Mouse (Mus musculus) MEL (cell line): ENCODE data around the gene Slc16a12. TPM values are rescaled to one million over a fixed set of nuclear protein-coding genes. Genes with fewer than 3 reads are reported as not detected.

Source experiments
- DNase-seq: peaks from one replicate; pipeline ENCODE4 v3.0.0; 2011; ENCODE audit warnings: low read depth, low spot score
- H3K27ac ChIP-seq: 2 replicates; pipeline ENCODE4 v1.5.1; 2012; ENCODE audit warnings: low read depth, mild to moderate bottlenecking, control low read depth, low read length, moderate library complexity; ENCODE audit not compliant: control insufficient read depth
- H3K27me3 ChIP-seq, 2 experiments: fragments of 150-350 bp in 1 of 2; sonication (generic) in 1 of 2; 2 replicates each; pipeline ENCODE4 v1.6.1; 2012; ENCODE audit warnings: low read length in 2 of 2, mild to moderate bottlenecking in 2 of 2, improper control_type of control experiment in 1 of 2, moderate library complexity in 1 of 2; ENCODE audit not compliant: insufficient read depth in 2 of 2, control insufficient read depth in 1 of 2
- H3K36me3 ChIP-seq, 2 experiments: 2 replicates each; pipeline ENCODE4 v1.6.1; 2012 to 2014; ENCODE audit warnings: low read length in 2 of 2, improper control_type of control experiment in 1 of 2, inconsistent platforms in 1 of 2, mild to moderate bottlenecking in 1 of 2; ENCODE audit not compliant: insufficient read depth in 2 of 2, control insufficient read depth in 1 of 2
- H3K4me1 ChIP-seq, 2 experiments: fragments of 150-350 bp in 1 of 2; sonication (generic) in 1 of 2; 2 replicates each; pipeline ENCODE4 v1.6.1; 2012; ENCODE audit warnings: low read length in 2 of 2, improper control_type of control experiment in 1 of 2, mild to moderate bottlenecking in 1 of 2; ENCODE audit not compliant: insufficient read depth in 2 of 2, control insufficient read depth in 1 of 2
- H3K4me3 ChIP-seq, 2 experiments: fragments of 150-350 bp in 1 of 2; sonication (generic) in 1 of 2; 2 replicates each; pipeline ENCODE4 v1.5.1; 2012; ENCODE audit warnings: low read depth in 2 of 2, low read length in 2 of 2, mild to moderate bottlenecking in 2 of 2, moderate library complexity in 2 of 2, control low read depth in 1 of 2, improper control_type of control experiment in 1 of 2; ENCODE audit not compliant: control insufficient read depth in 1 of 2, insufficient read depth in 1 of 2
- H3K79me2 ChIP-seq: 2 replicates; pipeline ENCODE4 v1.6.1; 2012; ENCODE audit warnings: mild to moderate bottlenecking, low read length, moderate library complexity; ENCODE audit not compliant: control insufficient read depth, poor library complexity, insufficient read depth
- H3K9ac ChIP-seq: 2 replicates; pipeline ENCODE4 v1.6.1; 2012; ENCODE audit warnings: low read depth, mild to moderate bottlenecking, control low read depth, low read length, moderate library complexity; ENCODE audit not compliant: control insufficient read depth, poor library complexity, severe bottlenecking
- H3K9me3 ChIP-seq: fragments of 150-350 bp; sonication (generic); replicated peaks from 2 replicates; pipeline ENCODE4 v1.6.1; 2012; ENCODE audit warnings: mild to moderate bottlenecking, low read length, improper control_type of control experiment, moderate library complexity; ENCODE audit not compliant: insufficient read depth
- CHD2 ChIP-seq: IDR thresholded peaks from 2 replicates; pipeline ENCODE4 v1.6.1; 2011; ENCODE audit warnings: low read length, improper control_type of control experiment
- ELF1 ChIP-seq: IDR thresholded peaks from 2 replicates; pipeline ENCODE4 v1.6.1; 2014; ENCODE audit warnings: low read depth, mild to moderate bottlenecking, inconsistent platforms, low read length, improper control_type of control experiment, moderate library complexity
- GABPA ChIP-seq: IDR thresholded peaks from 2 replicates; pipeline ENCODE4 v1.6.1; 2012; ENCODE audit warnings: low read depth, mild to moderate bottlenecking, inconsistent platforms, low read length, improper control_type of control experiment, moderate library complexity
- GATA1 ChIP-seq: IDR thresholded peaks from 2 replicates; pipeline ENCODE4 v1.6.1; 2011; ENCODE audit warnings: low read depth, low read length, improper control_type of control experiment
- HCFC1 ChIP-seq: IDR thresholded peaks from 2 replicates; pipeline ENCODE4 v1.6.1; 2012; ENCODE audit warnings: low read depth, mild to moderate bottlenecking, inconsistent platforms, low read length, improper control_type of control experiment, moderate library complexity
- JUND ChIP-seq: IDR thresholded peaks from 2 replicates; pipeline ENCODE4 v1.6.1; 2011; ENCODE audit warnings: low read depth, mild to moderate bottlenecking, improper control_type of control experiment, low read length
- KAT2A ChIP-seq: conservative IDR thresholded peaks from 2 replicates; pipeline ENCODE4 v1.6.1; 2012; ENCODE audit warnings: low read depth, low read length, improper control_type of control experiment, inconsistent platforms
- MAX ChIP-seq: IDR thresholded peaks from 2 replicates; pipeline ENCODE4 v1.6.1; 2011; ENCODE audit warnings: low read length, improper control_type of control experiment
- MAZ ChIP-seq: IDR thresholded peaks from 2 replicates; pipeline ENCODE4 v1.6.1; 2012; ENCODE audit warnings: low read depth, mild to moderate bottlenecking, inconsistent platforms, low read length, improper control_type of control experiment
- MEF2A ChIP-seq: IDR thresholded peaks from 2 replicates; pipeline ENCODE4 v1.6.1; 2014; ENCODE audit warnings: low read depth, mild to moderate bottlenecking, inconsistent platforms, low read length, improper control_type of control experiment; ENCODE audit not compliant: poor library complexity, insufficient replicate concordance, severe bottlenecking; ENCODE audit errors: extremely low read depth
- MXI1 ChIP-seq: IDR thresholded peaks from 2 replicates; pipeline ENCODE4 v1.6.1; 2011; ENCODE audit warnings: mild to moderate bottlenecking, low read depth, low read length, improper control_type of control experiment
- MYB ChIP-seq: IDR thresholded peaks from 2 replicates; pipeline ENCODE4 v1.6.1; 2011; ENCODE audit warnings: mild to moderate bottlenecking, low read depth, low read length, improper control_type of control experiment
- MYC ChIP-seq: IDR thresholded peaks from 2 replicates; pipeline ENCODE4 v1.6.1; 2011; ENCODE audit warnings: low read depth, mild to moderate bottlenecking, low read length, improper control_type of control experiment, moderate library complexity
- NELFE ChIP-seq: IDR thresholded peaks from 2 replicates; pipeline ENCODE4 v1.6.1; 2011; ENCODE audit warnings: low read depth, low read length, improper control_type of control experiment
- NRF1 ChIP-seq: IDR thresholded peaks from 2 replicates; pipeline ENCODE4 v1.6.1; 2014; ENCODE audit warnings: low read depth, mild to moderate bottlenecking, inconsistent platforms, low read length, improper control_type of control experiment, moderate library complexity; ENCODE audit not compliant: poor library complexity, insufficient read depth, severe bottlenecking
- POLR2A ChIP-seq, 2 experiments: IDR thresholded peaks; 2 replicates each; pipeline ENCODE4 v1.6.1; 2011 to 2012; ENCODE audit warnings: low read length in 2 of 2, mild to moderate bottlenecking in 2 of 2, control low read depth in 1 of 2, improper control_type of control experiment in 1 of 2, low read depth in 1 of 2, moderate library complexity in 1 of 2; ENCODE audit not compliant: control insufficient read depth in 1 of 2, insufficient read depth in 1 of 2, poor library complexity in 1 of 2
- RAD21 ChIP-seq: IDR thresholded peaks from 2 replicates; pipeline ENCODE4 v1.6.1; 2011; ENCODE audit warnings: mild to moderate bottlenecking, low read depth, low read length, improper control_type of control experiment
- RCOR1 ChIP-seq: IDR thresholded peaks from 2 replicates; pipeline ENCODE4 v1.6.1; 2012; ENCODE audit warnings: low read depth, mild to moderate bottlenecking, inconsistent platforms, low read length, improper control_type of control experiment
- SMC3 ChIP-seq: IDR thresholded peaks from 2 replicates; pipeline ENCODE4 v1.6.1; 2011; ENCODE audit warnings: low read depth, low read length, improper control_type of control experiment
- TCF12 ChIP-seq: IDR thresholded peaks from 2 replicates; pipeline ENCODE4 v1.6.1; 2014; ENCODE audit warnings: low read depth, mild to moderate bottlenecking, inconsistent platforms, low read length, improper control_type of control experiment, moderate library complexity
- UBTF ChIP-seq: IDR thresholded peaks from 2 replicates; pipeline ENCODE4 v1.6.1; 2012; ENCODE audit warnings: low read depth, mild to moderate bottlenecking, inconsistent platforms, low read length, improper control_type of control experiment, moderate library complexity, borderline replicate concordance; ENCODE audit not compliant: insufficient read depth
- USF1 ChIP-seq: IDR thresholded peaks from 2 replicates; pipeline ENCODE4 v1.6.1; 2014; ENCODE audit warnings: low read depth, mild to moderate bottlenecking, inconsistent platforms, low read length, improper control_type of control experiment, moderate library complexity
- USF2 ChIP-seq, 2 experiments: IDR thresholded peaks; 2 replicates each; pipeline ENCODE4 v1.6.1; 2011 to 2012; ENCODE audit warnings: improper control_type of control experiment in 2 of 2, low read length in 2 of 2, borderline replicate concordance in 1 of 2, inconsistent platforms in 1 of 2, low read depth in 1 of 2, mild to moderate bottlenecking in 1 of 2; ENCODE audit not compliant: insufficient read depth in 1 of 2
- ZC3H11A ChIP-seq: IDR thresholded peaks from 2 replicates; pipeline ENCODE4 v1.6.1; 2012; ENCODE audit warnings: low read depth, mild to moderate bottlenecking, inconsistent platforms, low read length, improper control_type of control experiment
- ZKSCAN1 ChIP-seq: IDR thresholded peaks from 2 replicates; pipeline ENCODE4 v1.6.1; 2012; ENCODE audit warnings: low read depth, mild to moderate bottlenecking, inconsistent platforms, low read length, improper control_type of control experiment, moderate library complexity
- ZNF384 ChIP-seq: IDR thresholded peaks from 2 replicates; pipeline ENCODE4 v1.6.1; 2012; ENCODE audit warnings: low read depth, mild to moderate bottlenecking, inconsistent platforms, low read length, improper control_type of control experiment
- polyA plus RNA-seq, 2 experiments: library from polyadenylated mRNA; stranded (reverse) in 1 of 2; unstranded in 1 of 2; fragments of >175 nt in 1 of 2; fragments of >200 nt in 1 of 2; gene quantifications; 2 replicates each; pipeline versions ENCODE4 v1.2.1 to v1.2.4; 2012; ENCODE audit warnings: low replicate concordance in 2 of 2, low read depth in 1 of 2; ENCODE audit not compliant: insufficient read length in 2 of 2, insufficient read depth in 1 of 2, missing spikeins in 1 of 2
- total RNA-seq: library from RNA; depleted of rRNA; stranded (reverse); fragments of 300-350 nt; gene quantifications from 2 replicates; pipeline ENCODE4 v1.2.3, GENCODE M21; 2012

The Slc16a12 gene
- total and polyA plus RNA-seq, 3 experiments: 0.06 TPM; not detected in 2

- Histone ChIP-seq H3K4me1 (no peaks in the 10 kb centered on the region), H3K27me3 (no peaks in the 10 kb centered on the region), H3K36me3 (no peaks in the 10 kb centered on the region), H3K79me2 (no peaks in the 10 kb centered on the region), H3K27ac (no peak overlapping the region), H3K9ac (no peak overlapping the region), H3K4me3 (no peak overlapping the region), H3K9me3 (no peaks in the 10 kb centered on the region)
- no peak for TF ChIP-seq MYB
- TF ChIP-seq JUND: no peak
- TF ChIP-seq USF2 (IDR thresholded peaks at IDR 0.05; ENCODE audit: borderline replicate concordance in 1 of 2, insufficient read depth in 1 of 2, low read depth in 1 of 2, low read length in 2 of 2): no peak
- TF ChIP-seq MYC: no peak
- no peak for DNase-seq
These were observed 35.4 kb upstream of the Slc16a12 start for GRCm38 (mm10) chr19:34782491-34782890.

DNA sequence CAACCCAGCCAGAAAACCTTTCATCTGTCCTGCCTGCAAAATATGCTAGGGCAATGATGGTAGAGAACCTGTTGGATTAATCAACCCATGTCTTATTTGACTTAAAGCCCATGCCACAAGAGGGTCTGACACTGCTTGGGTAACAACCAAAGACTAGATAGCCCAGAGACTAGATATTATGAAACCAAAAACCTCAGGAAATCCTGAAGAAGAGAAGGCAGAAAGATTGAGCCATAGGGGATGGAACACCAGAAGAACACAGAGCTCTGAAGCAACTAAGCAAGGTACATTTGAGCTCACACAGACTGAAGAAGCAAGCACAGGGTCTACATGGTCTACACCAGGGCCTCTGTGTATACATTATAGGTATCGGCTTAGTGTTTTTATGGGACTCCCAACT, 31.9 kb upstream of the Slc16a12 start:
- no peak for DNase-seq
- Histone ChIP-seq H3K9ac (no peak overlapping the region), H3K79me2 (no peaks in the 10 kb centered on the region)
- TF ChIP-seq MEF2A (no peak), USF2 (IDR thresholded peaks at IDR 0.05; ENCODE audit: borderline replicate concordance in 1 of 2, insufficient read depth in 1 of 2, low read depth in 1 of 2, low read length in 2 of 2) (no peak), HCFC1 (no peak), UBTF (no peak), ELF1 (no peak), USF1 (no peak), MYC (no peak), MAZ (no peak), MXI1 (no peak), ZKSCAN1 (no peak), RAD21 (no peak), POLR2A (IDR thresholded peaks at IDR 0.05; ENCODE audit: control insufficient read depth in 1 of 2, insufficient read depth in 1 of 2, low read depth in 1 of 2, low read length in 2 of 2, poor library complexity in 1 of 2) (no peak)
- TF ChIP-seq, all 39 proteins: peak for 0
- Histone ChIP-seq H3K9me3 (no peaks in the 10 kb centered on the region), H3K27me3 (no peaks in the 10 kb centered on the region), H3K4me3 (no peak overlapping the region), H3K4me1 (no peaks in the 10 kb centered on the region), H3K36me3 (no peaks in the 10 kb centered on the region), H3K27ac (no peak overlapping the region)

- H3K4me1 ChIP-seq: no peaks in the 10 kb centered on the region
- DNase-seq: no peak
- no peak overlapping the region for H3K27ac ChIP-seq
- H3K79me2 ChIP-seq: no peaks in the 10 kb centered on the region
- no peak overlapping the region for H3K9ac ChIP-seq
- no peaks in the 10 kb centered on the region for H3K9me3 ChIP-seq
- H3K27me3 ChIP-seq: no peaks in the 10 kb centered on the region
- H3K4me3 ChIP-seq: no peak overlapping the region
- no peaks in the 10 kb centered on the region for H3K36me3 ChIP-seq
- TF ChIP-seq NELFE (no peak), GATA1 (no peak), ZC3H11A (no peak), RCOR1 (no peak), HCFC1 (no peak), RAD21 (no peak), GABPA (no peak), ELF1 (no peak), NRF1 (no peak), TCF12 (no peak), USF2 (IDR thresholded peaks at IDR 0.05; ENCODE audit: borderline replicate concordance in 1 of 2, insufficient read depth in 1 of 2, low read depth in 1 of 2, low read length in 2 of 2) (no peak), CHD2 (no peak), MAX (no peak), USF1 (no peak), MEF2A (no peak), KAT2A (no peak), SMC3 (no peak), ZNF384 (no peak)
These were observed 31.0 kb upstream of the Slc16a12 start for GRCm38 (mm10) chr19:34778098-34778497.
